Mouse (Mus musculus): ENCODE results near the gene Pgghg. TPM values are rescaled to one million over a fixed set of nuclear protein-coding genes. Genes with fewer than 3 reads are reported as not detected.

Pgghg gene
- polyA plus RNA-seq, 1 experiment from 2014 or later: 12.5 TPM

GRCm38 (mm10) chr7:140920418-140921029 lies 20.7 kb upstream of the Pgghg start, which contains the start of gene Nlrp6:
Gene Nlrp6 (plus strand): TSS chr7:140920902.
- Histone ChIP-seq H3K27ac (ENCODE audit: low read depth, low read length) (no peak within 1 kb of the TSS), H3K4me1 (ENCODE audit: control insufficient read depth, insufficient read depth, low read length) (peaks cover 12% of the 10 kb centered on the region), H3K36me3 (ENCODE audit: control insufficient read depth, insufficient read depth, low read length) (no peaks in the 10 kb centered on the region), H3K9ac (ENCODE audit: low read length) (no peak within 1 kb of the TSS), H3K4me3 (ENCODE audit: low read depth, low read length) (no peak within 1 kb of the TSS), H3K27me3 (ENCODE audit: control insufficient read depth, insufficient read depth, low read length) (peaks cover 44% of the 10 kb centered on the region), H3K4me2 (no peak within 1 kb of the TSS), H3K9me3 (ENCODE audit: control insufficient read depth, low read length) (no peaks in the 10 kb centered on the region)
- 73% methylated on average over 8 of the region's 8 CpGs for WGBS
- ATAC-seq (ENCODE audit: low FRiP score): no peak
- DNase-seq (ENCODE audit: low spot score, missing footprints): peak; percentile 2

GRCm38 (mm10) chr7:140921225-140921975 lies 19.8 kb upstream of the Pgghg start:
- Histone ChIP-seq H3K9me3 (ENCODE audit: control insufficient read depth, low read length) (no peaks in the 10 kb centered on the region), H3K4me3 (ENCODE audit: low read depth, low read length) (no peak overlapping the region)
- no peak for ATAC-seq (ENCODE audit: low FRiP score)

DNA sequence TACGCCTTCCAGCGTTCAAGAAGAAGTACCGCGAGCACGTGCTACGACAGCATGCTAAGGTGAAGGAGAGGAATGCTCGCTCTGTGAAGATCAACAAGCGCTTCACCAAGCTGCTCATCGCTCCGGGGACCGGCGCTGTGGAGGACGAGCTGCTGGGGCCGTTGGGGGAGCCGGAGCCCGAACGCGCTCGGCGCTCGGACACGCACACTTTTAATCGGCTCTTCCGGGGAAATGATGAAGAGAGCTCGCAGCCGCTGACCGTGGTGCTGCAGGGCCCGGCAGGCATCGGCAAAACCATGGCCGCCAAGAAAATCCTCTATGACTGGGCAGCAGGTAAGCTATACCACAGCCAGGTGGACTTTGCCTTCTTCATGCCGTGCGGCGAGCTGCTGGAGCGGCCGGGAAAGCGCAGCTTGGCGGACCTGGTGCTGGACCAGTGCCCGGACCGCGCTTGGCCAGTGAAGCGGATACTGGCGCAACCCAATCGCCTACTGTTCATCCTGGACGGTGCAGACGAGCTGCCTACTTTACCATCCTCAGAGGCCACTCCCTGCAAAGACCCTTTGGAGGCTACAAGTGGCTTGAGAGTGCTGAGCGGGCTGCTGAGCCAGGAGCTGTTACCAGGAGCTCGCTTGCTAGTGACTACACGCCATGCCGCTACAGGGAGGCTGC lies 18.7 kb upstream of the Pgghg start:
- Histone ChIP-seq H3K9me3 (ENCODE audit: control insufficient read depth, low read length) (no peaks in the 10 kb centered on the region), H3K36me3 (ENCODE audit: control insufficient read depth, insufficient read depth, low read length) (no peaks in the 10 kb centered on the region), H3K9ac (ENCODE audit: low read length) (peak overlapping the region; percentile 45), H3K4me1 (ENCODE audit: control insufficient read depth, insufficient read depth, low read length) (peaks cover 12% of the 10 kb centered on the region), H3K27me3 (ENCODE audit: control insufficient read depth, insufficient read depth, low read length) (peaks cover 44% of the 10 kb centered on the region), H3K4me2 (peak overlapping the region; percentile 83), H3K4me3 (ENCODE audit: low read depth, low read length) (peak overlapping the region; percentile 41), H3K27ac (ENCODE audit: low read depth, low read length) (no peak overlapping the region)
- under 1% methylated on average over 49 of the region's 49 CpGs for WGBS
- ATAC-seq (ENCODE audit: low FRiP score): no peak
- DNase-seq (ENCODE audit: low spot score, missing footprints): peak; percentile 95

More at GRCm38 (mm10) chr7:140921225-140921975, 19.8 kb upstream of the Pgghg start:
- Histone ChIP-seq H3K27ac (ENCODE audit: low read depth, low read length) (no peak overlapping the region), H3K36me3 (ENCODE audit: control insufficient read depth, insufficient read depth, low read length) (no peaks in the 10 kb centered on the region), H3K27me3 (ENCODE audit: control insufficient read depth, insufficient read depth, low read length) (peaks cover 44% of the 10 kb centered on the region), H3K9ac (ENCODE audit: low read length) (no peak overlapping the region), H3K4me1 (ENCODE audit: control insufficient read depth, insufficient read depth, low read length) (peaks cover 12% of the 10 kb centered on the region), H3K4me2 (no peak overlapping the region)
- DNase-seq (ENCODE audit: low spot score, missing footprints): peak; percentile 87
- whole genome bisulfite sequencing: 26% methylated on average over 22 of the region's 22 CpGs

DNA sequence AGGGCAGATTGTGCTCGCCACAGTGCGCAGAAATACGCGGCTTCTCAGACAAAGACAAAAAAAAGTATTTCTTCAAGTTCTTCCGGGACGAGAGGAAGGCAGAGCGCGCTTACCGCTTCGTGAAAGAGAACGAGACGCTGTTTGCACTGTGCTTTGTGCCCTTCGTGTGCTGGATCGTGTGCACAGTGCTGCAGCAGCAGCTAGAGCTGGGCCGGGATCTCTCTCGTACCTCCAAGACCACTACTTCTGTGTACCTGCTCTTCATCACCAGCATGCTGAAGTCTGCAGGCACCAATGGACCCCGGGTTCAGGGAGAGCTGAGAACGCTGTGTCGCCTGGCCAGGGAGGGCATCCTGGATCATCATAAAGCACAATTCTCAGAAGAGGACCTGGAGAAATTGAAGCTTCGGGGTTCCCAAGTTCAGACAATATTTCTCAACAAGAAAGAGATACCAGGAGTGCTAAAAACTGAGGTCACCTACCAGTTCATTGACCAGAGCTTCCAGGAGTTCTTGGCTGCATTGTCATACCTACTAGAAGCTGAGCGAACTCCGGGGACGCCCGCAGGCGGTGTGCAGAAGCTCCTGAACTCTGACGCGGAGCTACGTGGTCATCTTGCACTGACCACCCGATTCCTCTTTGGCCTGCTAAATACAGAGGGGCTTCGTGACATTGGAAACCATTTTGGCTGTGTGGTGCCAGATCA lies 18.0 kb upstream of the Pgghg start:
- H3K4me3 ChIP-seq (ENCODE audit: low read depth, low read length): peak overlapping the region; percentile 41
- 20% methylated on average over 30 of the region's 30 CpGs for WGBS
- H3K4me1 ChIP-seq (ENCODE audit: control insufficient read depth, insufficient read depth, low read length): peaks cover 12% of the 10 kb centered on the region
- H3K4me2 ChIP-seq: peak overlapping the region; percentile 83
- no peaks in the 10 kb centered on the region for H3K9me3 ChIP-seq (ENCODE audit: control insufficient read depth, low read length)
- DNase-seq (ENCODE audit: low spot score, missing footprints): peak; percentile 94
- ATAC-seq (ENCODE audit: low FRiP score): no peak
- no peaks in the 10 kb centered on the region for H3K36me3 ChIP-seq (ENCODE audit: control insufficient read depth, insufficient read depth, low read length)
- H3K9ac ChIP-seq (ENCODE audit: low read length): peak overlapping the region; percentile 45
- H3K27ac ChIP-seq (ENCODE audit: low read depth, low read length): no peak overlapping the region
- peaks cover 44% of the 10 kb centered on the region for H3K27me3 ChIP-seq (ENCODE audit: control insufficient read depth, insufficient read depth, low read length)

- no peak overlapping the region for H3K4me2 ChIP-seq
- no peak overlapping the region for H3K27ac ChIP-seq (ENCODE audit: low read depth, low read length)
- H3K4me3 ChIP-seq (ENCODE audit: low read depth, low read length): no peak overlapping the region
- WGBS: 89% methylated on average over 6 of the region's 6 CpGs
- peaks cover 9% of the 10 kb centered on the region for H3K4me1 ChIP-seq (ENCODE audit: control insufficient read depth, insufficient read depth, low read length)
- DNase-seq (ENCODE audit: low spot score, missing footprints) (peak; percentile 37), ATAC-seq (ENCODE audit: low FRiP score) (no peak)
- no peaks in the 10 kb centered on the region for H3K36me3 ChIP-seq (ENCODE audit: control insufficient read depth, insufficient read depth, low read length)
- H3K9ac ChIP-seq (ENCODE audit: low read length): no peak overlapping the region
- no peaks in the 10 kb centered on the region for H3K9me3 ChIP-seq (ENCODE audit: control insufficient read depth, low read length)
- peaks cover 25% of the 10 kb centered on the region for H3K27me3 ChIP-seq (ENCODE audit: control insufficient read depth, insufficient read depth, low read length)
Measured at GRCm38 (mm10) chr7:140927181-140927580, 14.0 kb upstream of the Pgghg start.

DNA sequence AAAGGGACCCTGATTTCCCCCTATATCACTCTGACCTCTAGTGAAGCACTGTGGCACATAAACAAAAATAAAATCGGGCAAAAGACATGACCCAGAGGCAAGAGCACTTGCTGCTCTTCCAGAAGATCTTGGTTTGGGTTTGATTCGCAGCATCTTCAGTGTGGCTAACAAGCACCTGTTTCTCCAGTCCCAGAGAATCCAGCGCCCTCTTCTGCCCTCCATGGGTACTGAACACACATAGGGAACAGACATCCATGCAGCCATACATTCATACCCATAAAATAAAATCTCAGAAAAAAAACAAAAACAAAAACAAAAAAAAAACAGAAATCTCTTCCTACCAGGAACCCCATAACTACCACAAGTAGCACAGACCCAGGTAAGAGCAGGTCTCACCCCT lies 2.8 kb upstream of the Pgghg start:
- no peaks in the 10 kb centered on the region for H3K36me3 ChIP-seq (ENCODE audit: control insufficient read depth, insufficient read depth, low read length)

DNA sequence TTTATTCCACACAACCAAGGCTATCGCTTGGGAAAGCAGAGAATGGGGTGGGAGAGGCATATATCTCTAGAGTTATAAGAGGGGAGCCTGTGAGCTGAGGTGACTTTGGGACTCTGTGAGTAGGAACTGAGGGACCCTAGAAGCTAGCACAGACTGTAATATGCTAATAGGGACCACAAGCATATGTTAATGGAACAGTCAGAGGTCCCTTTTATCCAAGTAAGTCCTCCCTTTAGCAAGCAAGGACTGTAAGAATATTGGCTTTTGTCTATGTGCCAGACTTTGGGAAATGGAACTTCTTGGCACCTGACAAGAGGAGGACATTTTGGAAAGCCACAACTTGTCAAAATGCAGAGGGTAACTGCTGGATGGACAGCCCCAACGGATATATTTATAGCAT lies 2.3 kb upstream of the Pgghg start:
- DNase-seq (ENCODE audit: low spot score, missing footprints) (no peak), ATAC-seq (ENCODE audit: low FRiP score) (no peak)
- Histone ChIP-seq H3K4me1 (ENCODE audit: control insufficient read depth, insufficient read depth, low read length) (peaks cover 5% of the 10 kb centered on the region; the same call in 1 of the 2 replicates), H3K4me2 (no peak overlapping the region), H3K27me3 (ENCODE audit: control insufficient read depth, insufficient read depth, low read length) (no peaks in the 10 kb centered on the region), H3K4me3 (ENCODE audit: low read depth, low read length) (no peak overlapping the region), H3K36me3 (ENCODE audit: control insufficient read depth, insufficient read depth, low read length) (no peaks in the 10 kb centered on the region), H3K9me3 (ENCODE audit: control insufficient read depth, low read length) (no peaks in the 10 kb centered on the region), H3K9ac (ENCODE audit: low read length) (no peak overlapping the region), H3K27ac (ENCODE audit: low read depth, low read length) (no peak overlapping the region)
- WGBS: 20% methylated on average over 2 of the region's 2 CpGs

More for the DNA sequence above, 2.8 kb upstream of the Pgghg start:
- Histone ChIP-seq H3K27ac (ENCODE audit: low read depth, low read length) (no peak overlapping the region), H3K4me1 (ENCODE audit: control insufficient read depth, insufficient read depth, low read length) (peaks cover 5% of the 10 kb centered on the region; the same call in 1 of the 2 replicates), H3K4me3 (ENCODE audit: low read depth, low read length) (no peak overlapping the region), H3K27me3 (ENCODE audit: control insufficient read depth, insufficient read depth, low read length) (no peaks in the 10 kb centered on the region), H3K4me2 (no peak overlapping the region), H3K9me3 (ENCODE audit: control insufficient read depth, low read length) (no peaks in the 10 kb centered on the region), H3K9ac (ENCODE audit: low read length) (no peak overlapping the region)
- 44% methylated on average over 3 of the region's 3 CpGs for WGBS
- ATAC-seq (ENCODE audit: low FRiP score) (no peak), DNase-seq (ENCODE audit: low spot score, missing footprints) (no peak)

DNA sequence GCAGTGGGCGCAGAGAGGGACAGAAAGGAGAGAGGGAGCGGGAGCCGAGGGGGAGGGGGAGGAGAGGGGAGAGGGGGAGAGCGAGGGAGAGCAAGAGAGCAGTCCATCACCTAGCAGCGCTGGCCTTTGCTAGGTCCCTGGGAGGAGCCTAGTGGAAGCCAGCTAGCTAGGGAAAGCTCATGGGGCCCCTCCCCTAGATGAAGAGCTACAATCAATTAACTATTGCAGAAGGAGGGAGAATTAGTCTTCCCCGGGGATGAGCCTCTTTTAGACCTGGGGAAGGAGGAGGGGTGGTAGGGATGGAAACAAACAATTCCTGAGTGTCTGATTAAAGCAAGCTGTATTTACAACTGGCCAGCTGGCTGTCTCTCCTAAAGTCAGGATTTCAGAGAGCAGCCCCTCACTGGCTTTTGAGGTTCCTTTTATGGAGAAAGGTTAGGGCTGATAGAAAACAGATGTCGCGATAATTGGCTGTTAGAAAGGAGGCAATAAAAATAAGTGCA lies 1.5 kb upstream of the Pgghg start:
- H3K36me3 ChIP-seq (ENCODE audit: control insufficient read depth, insufficient read depth, low read length): no peaks in the 10 kb centered on the region
- DNase-seq (ENCODE audit: low spot score, missing footprints) (no peak), ATAC-seq (ENCODE audit: low FRiP score) (no peak)
- H3K4me1 ChIP-seq (ENCODE audit: control insufficient read depth, insufficient read depth, low read length): peaks cover 5% of the 10 kb centered on the region; the same call in 1 of the 2 replicates
- H3K9ac ChIP-seq (ENCODE audit: low read length): no peak overlapping the region
- no peaks in the 10 kb centered on the region for H3K9me3 ChIP-seq (ENCODE audit: control insufficient read depth, low read length)
- H3K4me2 ChIP-seq: no peak overlapping the region
- WGBS: 14% methylated on average over 8 of the region's 8 CpGs
- no peaks in the 10 kb centered on the region for H3K27me3 ChIP-seq (ENCODE audit: control insufficient read depth, insufficient read depth, low read length)
- no peak overlapping the region for H3K4me3 ChIP-seq (ENCODE audit: low read depth, low read length)
- no peak overlapping the region for H3K27ac ChIP-seq (ENCODE audit: low read depth, low read length)

Measured in midbrain, embryonic 11.5 days (tissue).